Mouse (Mus musculus) adrenal gland, adult 18-20 months (tissue): ENCODE measurements around the gene Krt77. TPM values are rescaled to one million over a fixed set of nuclear protein-coding genes. Genes with fewer than 3 reads are reported as not detected.

Source experiments
- DNase-seq, 2 experiments: peaks; one replicate each; pipeline ENCODE4 v3.0.0; 2021 to 2022; ENCODE audit warnings: low spot score in 2 of 2
- microRNA-seq, 2 experiments: library from miRNA; unstranded; fragments of <30 nt; microRNA quantifications; one replicate each; pipeline ENCODE4 v1.2.0; 2021; ENCODE audit warnings: borderline number of aligned reads in 2 of 2
- total RNA-seq, 2 experiments: library from RNA; stranded (reverse); gene quantifications; 1 replicate in 1 of 2; 2 replicates in 1 of 2; pipeline ENCODE4 v1.2.3; 2021

The Krt77 gene
- total RNA-seq, 2 experiments from 2014 or later = not detected

- DNase-seq = no peak
Observed at GRCm38 (mm10) chr15:101834784-101835328, 34.6 kb downstream of the Krt77 start.

DNA sequence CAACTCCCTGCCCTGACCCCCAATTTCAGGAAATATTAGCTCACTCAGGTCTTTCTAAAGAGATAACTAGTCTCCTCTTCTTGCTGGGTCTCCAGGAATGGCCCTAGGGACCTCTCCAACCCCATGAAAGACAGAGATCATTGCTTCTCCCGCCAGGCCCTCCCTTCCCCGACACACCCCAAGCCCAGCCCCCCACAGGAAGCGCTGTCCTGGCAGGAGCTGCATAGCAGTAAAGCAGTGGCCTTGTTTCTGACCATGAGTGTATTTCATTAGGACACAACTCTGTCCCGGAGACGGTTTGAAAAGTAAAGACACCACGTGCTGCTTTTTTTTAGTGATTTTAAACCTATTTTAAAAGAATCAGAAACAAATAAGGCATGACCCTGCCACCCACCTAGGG lies 36.4 kb downstream of the Krt77 start:
- DNase-seq = peak in 1 of 2 experiments; percentile 16

DNA sequence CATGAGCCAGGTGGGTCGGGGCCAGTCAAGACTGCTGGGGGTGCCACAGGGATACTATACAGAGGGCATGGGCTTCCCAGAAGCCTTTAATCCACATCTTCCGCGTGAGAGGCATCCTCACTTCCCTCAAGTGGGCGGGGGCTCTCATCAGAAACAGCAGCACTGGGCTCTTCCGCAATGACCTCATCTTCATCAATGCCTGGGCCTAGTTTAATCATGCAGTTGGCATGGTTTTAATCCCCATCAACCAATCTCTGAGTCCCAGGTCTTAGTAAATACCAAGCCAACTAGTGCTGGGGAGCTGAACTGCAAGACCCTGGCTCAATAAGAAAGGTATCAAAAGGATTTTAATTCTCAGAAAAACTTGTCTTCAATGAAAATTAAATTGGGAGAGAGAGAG lies 40.1 kb downstream of the Krt77 start:
- no peak for DNase-seq

DNA sequence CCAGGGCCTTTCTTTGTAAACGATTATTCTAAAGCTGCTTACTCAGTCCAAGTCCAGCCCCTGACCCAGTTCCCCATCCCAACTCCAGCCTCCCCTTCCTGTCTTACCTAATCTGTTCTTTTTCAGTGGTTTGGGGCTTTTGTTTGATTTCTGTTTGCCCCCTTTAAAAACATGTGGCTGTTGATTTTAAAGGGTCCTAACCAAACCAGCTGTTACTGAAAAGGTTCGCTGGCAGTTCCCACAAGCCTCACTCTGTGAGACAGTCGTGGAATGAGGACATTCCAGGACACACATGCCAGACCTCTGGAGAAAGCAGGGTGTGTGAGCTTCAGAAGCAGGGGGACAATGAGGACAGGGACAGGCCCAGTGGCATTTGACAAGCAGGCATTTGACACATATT lies 47.7 kb downstream of the Krt77 start:
- no peak for DNase-seq

- DNase-seq = no peak
Observed at GRCm38 (mm10) chr15:101817875-101818274, 51.6 kb downstream of the Krt77 start, which contains the start of gene Krt2. Gene Krt2 (minus strand): TSS chr15:101818169.

Small RNAs within 50 kb of the gene (microRNA-seq; reads per million reads assigned to microRNA genes)
- 0 reads per million in 2 experiments for gene Gm44356

Other genes with a start within 250 kb of the Krt77 start
- not detected for gene Gm5414, start 241.5 kb downstream of the Krt77 start, total RNA-seq
- not detected for gene Gm5478, start 222.3 kb downstream of the Krt77 start, total RNA-seq
- gene Krt6b, start 189.4 kb downstream of the Krt77 start, total RNA-seq = not detected
- not detected for gene Krt6a, start 175.4 kb downstream of the Krt77 start, total RNA-seq
- not detected for gene Krt5, start 156.8 kb downstream of the Krt77 start, total RNA-seq
- not detected for gene Krt71, start 126.6 kb downstream of the Krt77 start, total RNA-seq
- not detected for gene Krt72, start 83.2 kb downstream of the Krt77 start, total RNA-seq
- not detected for gene Krt73, start 67.4 kb downstream of the Krt77 start, total RNA-seq
- gene Krt2, start 51.5 kb downstream of the Krt77 start, total RNA-seq = not detected
- gene Krt1, start 18.9 kb downstream of the Krt77 start, total RNA-seq = under 1 TPM in 1 of 2 experiments, not detected in 1; 0.56 TPM
- gene Krt76, start 23.2 kb upstream of the Krt77 start, total RNA-seq = under 1 TPM in 1 of 2 experiments, not detected in 1; 0.13 TPM
- not detected for gene Krt4, start 55.0 kb upstream of the Krt77 start, total RNA-seq
- 1 to 10 TPM in 1 of 2 experiments, under 1 TPM in 1; 0.73 to 3.6 TPM for gene Krt79, start 70.6 kb upstream of the Krt77 start, total RNA-seq
- gene Krt78, start 84.6 kb upstream of the Krt77 start, total RNA-seq = not detected
- gene Krt8, start 134.8 kb upstream of the Krt77 start, total RNA-seq = 1 to 10 TPM in 1 of 2 experiments, under 1 TPM in 1; 0.70 to 1.1 TPM
- 1 to 10 TPM; 1.0 to 1.3 TPM for gene Krt18, start 158.5 kb upstream of the Krt77 start, total RNA-seq
- gene Eif4b, start 204.1 kb upstream of the Krt77 start, total RNA-seq = 100 to 1,000 TPM; 197 to 252 TPM
- 10 to 100 TPM; 76.9 to 89.5 TPM for gene Tns2, start 230.7 kb upstream of the Krt77 start, total RNA-seq